Mouse (Mus musculus) MEL (cell line): Measurements from ENCODE around the gene Spef1. TPM values are rescaled to one million over a fixed set of nuclear protein-coding genes. Genes with fewer than 3 reads are reported as not detected.
A peak's percentile ranks its signal among the peaks of the same experiment; 100 is the strongest.

Experiments used
- DNase-seq: peaks from one replicate; pipeline ENCODE4 v3.0.0; 2011; ENCODE audit warnings: low read depth, low spot score
- H3K27ac ChIP-seq: 2 replicates; pipeline ENCODE4 v1.5.1; 2012; ENCODE audit warnings: low read depth, mild to moderate bottlenecking, control low read depth, low read length, moderate library complexity; ENCODE audit not compliant: control insufficient read depth
- H3K27me3 ChIP-seq, 2 experiments: fragments of 150-350 bp in 1 of 2; sonication (generic) in 1 of 2; 2 replicates each; pipeline ENCODE4 v1.6.1; 2012; ENCODE audit warnings: low read length in 2 of 2, mild to moderate bottlenecking in 2 of 2, improper control_type of control experiment in 1 of 2, moderate library complexity in 1 of 2; ENCODE audit not compliant: insufficient read depth in 2 of 2, control insufficient read depth in 1 of 2
- H3K36me3 ChIP-seq, 2 experiments: 2 replicates each; pipeline ENCODE4 v1.6.1; 2012 to 2014; ENCODE audit warnings: low read length in 2 of 2, improper control_type of control experiment in 1 of 2, inconsistent platforms in 1 of 2, mild to moderate bottlenecking in 1 of 2; ENCODE audit not compliant: insufficient read depth in 2 of 2, control insufficient read depth in 1 of 2
- H3K4me1 ChIP-seq, 2 experiments: fragments of 150-350 bp in 1 of 2; sonication (generic) in 1 of 2; 2 replicates each; pipeline ENCODE4 v1.6.1; 2012; ENCODE audit warnings: low read length in 2 of 2, improper control_type of control experiment in 1 of 2, mild to moderate bottlenecking in 1 of 2; ENCODE audit not compliant: insufficient read depth in 2 of 2, control insufficient read depth in 1 of 2
- H3K4me3 ChIP-seq, 2 experiments: fragments of 150-350 bp in 1 of 2; sonication (generic) in 1 of 2; 2 replicates each; pipeline ENCODE4 v1.5.1; 2012; ENCODE audit warnings: low read depth in 2 of 2, low read length in 2 of 2, mild to moderate bottlenecking in 2 of 2, moderate library complexity in 2 of 2, control low read depth in 1 of 2, improper control_type of control experiment in 1 of 2; ENCODE audit not compliant: control insufficient read depth in 1 of 2, insufficient read depth in 1 of 2
- H3K79me2 ChIP-seq: 2 replicates; pipeline ENCODE4 v1.6.1; 2012; ENCODE audit warnings: mild to moderate bottlenecking, low read length, moderate library complexity; ENCODE audit not compliant: control insufficient read depth, poor library complexity, insufficient read depth
- H3K9ac ChIP-seq: 2 replicates; pipeline ENCODE4 v1.6.1; 2012; ENCODE audit warnings: low read depth, mild to moderate bottlenecking, control low read depth, low read length, moderate library complexity; ENCODE audit not compliant: control insufficient read depth, poor library complexity, severe bottlenecking
- H3K9me3 ChIP-seq: fragments of 150-350 bp; sonication (generic); replicated peaks from 2 replicates; pipeline ENCODE4 v1.6.1; 2012; ENCODE audit warnings: mild to moderate bottlenecking, low read length, improper control_type of control experiment, moderate library complexity; ENCODE audit not compliant: insufficient read depth
- BHLHE40 ChIP-seq: IDR thresholded peaks from 2 replicates; pipeline ENCODE4 v1.6.1; 2012; ENCODE audit warnings: low read depth, mild to moderate bottlenecking, inconsistent platforms, low read length, improper control_type of control experiment, borderline replicate concordance
- CHD1 ChIP-seq: IDR thresholded peaks from 2 replicates; pipeline ENCODE4 v1.6.1; 2012; ENCODE audit warnings: low read depth, mild to moderate bottlenecking, inconsistent platforms, low read length, improper control_type of control experiment
- CTCF ChIP-seq, 3 experiments: IDR thresholded peaks in 2 of 3; conservative IDR thresholded peaks in 1 of 3; 2 replicates each; pipeline ENCODE4 v1.5.1; 2011 to 2012; ENCODE audit warnings: low read length in 3 of 3, low read depth in 2 of 3, mild to moderate bottlenecking in 2 of 3, improper control_type of control experiment in 1 of 3, inconsistent platforms in 1 of 3, mixed read lengths in 1 of 3, moderate library complexity in 1 of 3; ENCODE audit not compliant: control insufficient read depth in 1 of 3, insufficient read depth in 1 of 3, poor library complexity in 1 of 3, severe bottlenecking in 1 of 3
- E2F4 ChIP-seq: IDR thresholded peaks from 2 replicates; pipeline ENCODE4 v1.6.1; 2011; ENCODE audit warnings: low read depth, low read length, improper control_type of control experiment, borderline replicate concordance
- ELF1 ChIP-seq: IDR thresholded peaks from 2 replicates; pipeline ENCODE4 v1.6.1; 2014; ENCODE audit warnings: low read depth, mild to moderate bottlenecking, inconsistent platforms, low read length, improper control_type of control experiment, moderate library complexity
- EP300 ChIP-seq, 2 experiments: IDR thresholded peaks; 2 replicates each; pipeline ENCODE4 v1.6.1; 2011; ENCODE audit warnings: improper control_type of control experiment in 2 of 2, low read length in 2 of 2, low read depth in 1 of 2, mild to moderate bottlenecking in 1 of 2
- GABPA ChIP-seq: IDR thresholded peaks from 2 replicates; pipeline ENCODE4 v1.6.1; 2012; ENCODE audit warnings: low read depth, mild to moderate bottlenecking, inconsistent platforms, low read length, improper control_type of control experiment, moderate library complexity
- KAT2A ChIP-seq: conservative IDR thresholded peaks from 2 replicates; pipeline ENCODE4 v1.6.1; 2012; ENCODE audit warnings: low read depth, low read length, improper control_type of control experiment, inconsistent platforms
- MAFK ChIP-seq: IDR thresholded peaks from 2 replicates; pipeline ENCODE4 v1.6.1; 2011; ENCODE audit warnings: low read depth, mild to moderate bottlenecking, low read length, improper control_type of control experiment, borderline replicate concordance
- MEF2A ChIP-seq: IDR thresholded peaks from 2 replicates; pipeline ENCODE4 v1.6.1; 2014; ENCODE audit warnings: low read depth, mild to moderate bottlenecking, inconsistent platforms, low read length, improper control_type of control experiment; ENCODE audit not compliant: poor library complexity, insufficient replicate concordance, severe bottlenecking; ENCODE audit errors: extremely low read depth
- MYB ChIP-seq: IDR thresholded peaks from 2 replicates; pipeline ENCODE4 v1.6.1; 2011; ENCODE audit warnings: mild to moderate bottlenecking, low read depth, low read length, improper control_type of control experiment
- MYC ChIP-seq: IDR thresholded peaks from 2 replicates; pipeline ENCODE4 v1.6.1; 2011; ENCODE audit warnings: low read depth, mild to moderate bottlenecking, low read length, improper control_type of control experiment, moderate library complexity
- RAD21 ChIP-seq: IDR thresholded peaks from 2 replicates; pipeline ENCODE4 v1.6.1; 2011; ENCODE audit warnings: mild to moderate bottlenecking, low read depth, low read length, improper control_type of control experiment
- TAL1 ChIP-seq: IDR thresholded peaks from 2 replicates; pipeline ENCODE4 v1.6.1; 2012; ENCODE audit warnings: mild to moderate bottlenecking, inconsistent platforms, low read length, moderate library complexity, mixed read lengths
- TCF12 ChIP-seq: IDR thresholded peaks from 2 replicates; pipeline ENCODE4 v1.6.1; 2014; ENCODE audit warnings: low read depth, mild to moderate bottlenecking, inconsistent platforms, low read length, improper control_type of control experiment, moderate library complexity
- UBTF ChIP-seq: IDR thresholded peaks from 2 replicates; pipeline ENCODE4 v1.6.1; 2012; ENCODE audit warnings: low read depth, mild to moderate bottlenecking, inconsistent platforms, low read length, improper control_type of control experiment, moderate library complexity, borderline replicate concordance; ENCODE audit not compliant: insufficient read depth
- USF1 ChIP-seq: IDR thresholded peaks from 2 replicates; pipeline ENCODE4 v1.6.1; 2014; ENCODE audit warnings: low read depth, mild to moderate bottlenecking, inconsistent platforms, low read length, improper control_type of control experiment, moderate library complexity
- USF2 ChIP-seq, 2 experiments: IDR thresholded peaks; 2 replicates each; pipeline ENCODE4 v1.6.1; 2011 to 2012; ENCODE audit warnings: improper control_type of control experiment in 2 of 2, low read length in 2 of 2, borderline replicate concordance in 1 of 2, inconsistent platforms in 1 of 2, low read depth in 1 of 2, mild to moderate bottlenecking in 1 of 2; ENCODE audit not compliant: insufficient read depth in 1 of 2
- ZC3H11A ChIP-seq: IDR thresholded peaks from 2 replicates; pipeline ENCODE4 v1.6.1; 2012; ENCODE audit warnings: low read depth, mild to moderate bottlenecking, inconsistent platforms, low read length, improper control_type of control experiment
- ZKSCAN1 ChIP-seq: IDR thresholded peaks from 2 replicates; pipeline ENCODE4 v1.6.1; 2012; ENCODE audit warnings: low read depth, mild to moderate bottlenecking, inconsistent platforms, low read length, improper control_type of control experiment, moderate library complexity
- ZNF384 ChIP-seq: IDR thresholded peaks from 2 replicates; pipeline ENCODE4 v1.6.1; 2012; ENCODE audit warnings: low read depth, mild to moderate bottlenecking, inconsistent platforms, low read length, improper control_type of control experiment
- polyA plus RNA-seq, 2 experiments: library from polyadenylated mRNA; stranded (reverse) in 1 of 2; unstranded in 1 of 2; fragments of >175 nt in 1 of 2; fragments of >200 nt in 1 of 2; gene quantifications; 2 replicates each; pipeline versions ENCODE4 v1.2.1 to v1.2.4; 2012; ENCODE audit warnings: low replicate concordance in 2 of 2, low read depth in 1 of 2; ENCODE audit not compliant: insufficient read length in 2 of 2, insufficient read depth in 1 of 2, missing spikeins in 1 of 2
- total RNA-seq: library from RNA; depleted of rRNA; stranded (reverse); fragments of 300-350 nt; gene quantifications from 2 replicates; pipeline ENCODE4 v1.2.3, GENCODE M21; 2012

The Spef1 gene
- total and polyA plus RNA-seq, 3 experiments, result 1.2 to 1.8 TPM; not detected in 1

DNA sequence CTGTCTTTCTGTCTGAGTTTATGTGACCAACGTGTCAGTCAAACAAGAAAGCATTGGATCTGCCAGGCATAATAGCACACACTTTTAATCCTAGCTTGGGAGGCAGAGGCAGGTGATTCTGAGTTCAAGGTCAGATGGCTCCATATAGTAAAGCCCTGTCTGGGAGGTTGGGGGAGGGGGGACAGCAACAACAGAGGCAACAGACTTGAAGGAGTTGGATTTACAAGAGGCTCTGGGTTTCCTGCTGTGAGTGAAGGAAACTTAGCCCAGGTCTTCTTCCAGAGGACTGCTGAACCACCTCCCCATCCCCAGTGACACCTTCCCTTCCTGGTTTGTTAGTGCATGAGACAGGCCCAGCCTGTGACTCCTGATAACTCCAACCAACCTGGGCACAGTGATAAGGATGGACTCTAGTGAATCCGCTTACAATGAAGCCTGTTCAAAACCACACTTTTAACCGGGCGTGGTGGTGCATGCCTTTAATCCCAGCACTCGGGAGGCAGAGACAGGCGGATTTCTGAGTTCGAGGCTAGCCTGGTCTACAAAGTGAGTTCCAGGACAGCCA, 34.8 kb downstream of the Spef1 start:
- Histone ChIP-seq H3K4me3 (no peak overlapping the region), H3K36me3 (no peaks in the 10 kb centered on the region; a peak in 2 of 4 replicates), H3K79me2 (no peaks in the 10 kb centered on the region), H3K9ac (no peak overlapping the region), H3K27me3 (no peaks in the 10 kb centered on the region), H3K4me1 (no peaks in the 10 kb centered on the region), H3K9me3 (no peaks in the 10 kb centered on the region), H3K27ac (no peak overlapping the region)
- TF ChIP-seq MAFK (no peak), MYB (no peak), EP300 (IDR thresholded peaks at IDR 0.05; ENCODE audit: low read depth in 1 of 2, low read length in 2 of 2) (peak in 1 of 2 experiments; percentile 25; a peak in 1 of 4 replicates), MEF2A (no peak), TCF12 (0 out of 2 replicates have a peak, but pooled peaks have one; percentile 19), TAL1 (peak; percentile 54)
- no peak for DNase-seq

DNA sequence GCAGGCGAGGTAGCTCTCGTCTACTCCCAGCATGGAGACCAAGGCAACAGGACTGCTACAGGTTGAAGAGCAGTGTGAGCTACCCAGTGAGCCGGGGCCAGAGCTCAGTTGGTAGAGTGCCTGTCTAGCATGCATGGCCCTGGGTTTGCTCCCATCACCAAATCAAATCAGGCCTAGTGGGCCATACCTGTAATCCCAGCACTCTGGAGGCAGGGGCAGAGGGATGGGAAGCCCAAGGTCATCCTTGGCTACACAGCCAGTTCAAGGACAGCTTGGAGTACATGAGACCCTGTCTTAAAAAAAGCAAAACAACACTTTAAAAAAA, 37.9 kb downstream of the Spef1 start:
- Histone ChIP-seq H3K4me1 (no peaks in the 10 kb centered on the region), H3K27ac (no peak overlapping the region), H3K9ac (no peak overlapping the region), H3K9me3 (no peaks in the 10 kb centered on the region), H3K36me3 (no peaks in the 10 kb centered on the region; a peak in 1 of 4 replicates), H3K79me2 (no peaks in the 10 kb centered on the region)
- DNase-seq, result no peak
- no peak for TF ChIP-seq KAT2A
- no peak for TF ChIP-seq USF2 (IDR thresholded peaks at IDR 0.05; ENCODE audit: borderline replicate concordance in 1 of 2, insufficient read depth in 1 of 2, low read depth in 1 of 2, low read length in 2 of 2)
- no peak for TF ChIP-seq ZKSCAN1
- TF ChIP-seq CTCF (IDR thresholded peaks at IDR 0.05 in 2 of 3, conservative IDR thresholded peaks at IDR 0.05 in 1 of 3; ENCODE audit: control insufficient read depth in 1 of 3, insufficient read depth in 1 of 3, low read depth in 2 of 3, low read length in 3 of 3, poor library complexity in 1 of 3, severe bottlenecking in 1 of 3), result no peak
- no peak for TF ChIP-seq ZC3H11A
- no peak for TF ChIP-seq ELF1
- no peak for TF ChIP-seq RAD21
- TF ChIP-seq MAFK, result no peak
- no peak for TF ChIP-seq MYB
- no peak for TF ChIP-seq GABPA
- no peak for TF ChIP-seq CHD1
- TF ChIP-seq UBTF, result no peak
- TF ChIP-seq BHLHE40, result no peak
- TF ChIP-seq MYC, result no peak
- no peak for TF ChIP-seq E2F4
- TF ChIP-seq ZNF384, result no peak
- no peak for TF ChIP-seq MEF2A
- no peak for TF ChIP-seq USF1
- TF ChIP-seq, all 39 proteins: peak for 0
- Histone ChIP-seq H3K27me3 (no peaks in the 10 kb centered on the region), H3K4me3 (no peak overlapping the region)
